22 mouse cellular contexts compared by ENCODE assay signal in the genomic region with DNA sequence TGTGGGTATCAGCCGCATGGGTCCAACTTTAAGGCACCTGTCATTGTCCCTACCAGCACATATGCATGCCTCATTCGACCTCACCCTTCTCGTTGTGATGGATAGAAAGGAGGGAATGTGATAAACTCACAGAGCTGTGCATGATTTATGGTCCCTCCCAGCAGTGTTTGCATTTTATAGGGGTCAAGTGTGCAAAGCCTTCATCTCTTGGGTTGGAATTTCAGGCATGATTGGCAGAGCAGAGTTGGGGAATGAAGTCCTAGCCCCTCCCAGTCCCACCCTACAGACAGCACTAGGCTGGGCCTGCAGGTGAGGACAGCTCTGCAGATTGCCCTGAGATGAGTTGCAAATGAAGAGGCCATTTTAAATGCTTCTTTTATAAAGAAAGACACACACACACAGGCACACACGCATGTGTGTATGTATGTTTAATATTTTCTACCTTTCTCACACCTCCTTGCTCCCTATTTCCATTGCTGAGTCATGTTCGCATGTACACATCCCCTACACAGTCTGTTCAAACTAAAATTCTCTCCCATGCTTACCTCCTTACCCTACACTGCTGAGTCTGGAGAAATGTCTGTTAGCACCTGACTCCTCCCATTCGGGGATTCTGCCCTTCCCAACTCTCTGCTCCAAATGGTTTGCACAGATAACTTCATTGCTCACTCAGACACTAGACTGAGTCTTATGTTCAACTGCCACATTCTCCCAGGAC.
DNase-seq lines count a peak whose midpoint lies in the region; ATAC-seq and TF ChIP-seq lines count a peak whose summit lies in the region.
"Had no signal": no experiment of that assay in that cellular context is flagged by ENCODE, and none has a peak within 500 bp of the region (broad histone marks: within the 10 kb centered on the region; RNA-seq: fewer than 3 reads in every experiment).

No protein-coding gene starts in this region.

- H3K36me3 ChIP-seq in intestine, embryonic 14.5 days (ENCODE audit: control insufficient read depth, insufficient read depth, low read length), result no peaks in the 10 kb centered on the region
- H3K36me3 ChIP-seq in intestine, postnatal 0 days (ENCODE audit: control insufficient read depth, insufficient read depth), result no peaks in the 10 kb centered on the region
- H3K36me3 ChIP-seq in midbrain, embryonic 12.5 days, result no peaks in the 10 kb centered on the region
- H3K36me3 ChIP-seq in midbrain, postnatal 0 days (ENCODE audit: insufficient read depth, low read length), result no peaks in the 10 kb centered on the region
- no peaks in the 10 kb centered on the region for H3K36me3 ChIP-seq in limb, embryonic 13.5 days
- no peaks in the 10 kb centered on the region for H3K36me3 ChIP-seq in embryonic facial prominence, embryonic 10.5 days (replicated peaks)
- H3K36me3 ChIP-seq: embryonic facial prominence, embryonic 13.5 days; hindbrain, embryonic 12.5 days had no signal

- TF ChIP-seq CTCF in intestine, postnatal 0 days (IDR thresholded peaks at IDR 0.05; ENCODE audit: low read depth), result no peak
- TF ChIP-seq CTCF in midbrain, postnatal 0 days (IDR thresholded peaks at IDR 0.05), result no peak

- ATAC-seq in intestine, embryonic 14.5 days (replicated peaks; ENCODE audit: low FRiP score, low TSS enrichment, low read depth), result peak; percentile 95
- ATAC-seq in intestine, postnatal 0 days, result no peak
- 0 out of 2 replicates have a peak, but pooled peaks have one; percentile 30 for ATAC-seq in midbrain, embryonic 12.5 days (ENCODE audit: low FRiP score, low read depth)
- ATAC-seq in midbrain, postnatal 0 days (ENCODE audit: low FRiP score), result no peak
- ATAC-seq in limb, embryonic 13.5 days (ENCODE audit: low FRiP score, low read depth), result peak; percentile 42; the same call in 1 of the 2 replicates
- ATAC-seq: forebrain, postnatal 0 days had no signal

- H3K9ac ChIP-seq in intestine, embryonic 14.5 days (ENCODE audit: low read length), result no peak overlapping the region
- no peak overlapping the region for H3K9ac ChIP-seq in intestine, postnatal 0 days (ENCODE audit: low read depth, low read length)
- H3K9ac ChIP-seq in midbrain, embryonic 12.5 days (replicated peaks), result no peak overlapping the region
- no peak overlapping the region for H3K9ac ChIP-seq in midbrain, postnatal 0 days (replicated peaks; ENCODE audit: low read length, poor library complexity, severe bottlenecking)
- no peak overlapping the region for H3K9ac ChIP-seq in limb, embryonic 13.5 days
- H3K9ac ChIP-seq: embryonic facial prominence, embryonic 13.5 days; forebrain, postnatal 0 days; hindbrain, embryonic 12.5 days had no signal

- no peaks in the 10 kb centered on the region for H3K9me3 ChIP-seq in intestine, embryonic 14.5 days (ENCODE audit: control insufficient read depth, low read length)
- no peaks in the 10 kb centered on the region for H3K9me3 ChIP-seq in intestine, postnatal 0 days (ENCODE audit: control insufficient read depth)
- no peaks in the 10 kb centered on the region for H3K9me3 ChIP-seq in midbrain, embryonic 12.5 days
- no peaks in the 10 kb centered on the region for H3K9me3 ChIP-seq in midbrain, postnatal 0 days (ENCODE audit: low read length)
- no peaks in the 10 kb centered on the region for H3K9me3 ChIP-seq in limb, embryonic 13.5 days
- no peaks in the 10 kb centered on the region for H3K9me3 ChIP-seq in embryonic facial prominence, embryonic 10.5 days
- H3K9me3 ChIP-seq: embryonic facial prominence, embryonic 13.5 days; hindbrain, embryonic 12.5 days had no signal

- 53% methylated on average over 6 of the region's 6 CpGs for WGBS in intestine, embryonic 14.5 days
- WGBS in intestine, postnatal 0 days, result 47% methylated on average over 6 of the region's 6 CpGs
- 86% methylated on average over 6 of the region's 6 CpGs for WGBS in midbrain, embryonic 12.5 days
- 84% methylated on average over 6 of the region's 6 CpGs for WGBS in midbrain, postnatal 0 days
- 49% methylated on average over 6 of the region's 6 CpGs for WGBS in limb, embryonic 13.5 days
- 80% methylated on average over 6 of the region's 6 CpGs for WGBS in embryonic facial prominence, embryonic 10.5 days

- intact Hi-C loops in left cerebral cortex, postnatal 14 days (cut with DNase I), result no loop called here

- H3K27ac ChIP-seq in intestine, embryonic 14.5 days (ENCODE audit: low read depth), result no peak overlapping the region
- no peak overlapping the region for H3K27ac ChIP-seq in intestine, postnatal 0 days (ENCODE audit: low read depth, low read length)
- no peak overlapping the region for H3K27ac ChIP-seq in midbrain, embryonic 12.5 days (replicated peaks)
- H3K27ac ChIP-seq in midbrain, postnatal 0 days (ENCODE audit: low read depth, low read length), result no peak overlapping the region
- H3K27ac ChIP-seq in limb, embryonic 13.5 days, result no peak overlapping the region; the same call in 1 of the 2 replicates
- no peak overlapping the region for H3K27ac ChIP-seq in embryonic facial prominence, embryonic 10.5 days (replicated peaks)
- H3K27ac ChIP-seq: embryonic facial prominence, embryonic 13.5 days; heart, adult 2 months; hindbrain, embryonic 12.5 days; left cerebral cortex, adult 2 months had no signal

- H3K4me3 ChIP-seq in intestine, embryonic 14.5 days (ENCODE audit: low read depth, low read length), result no peak overlapping the region
- no peak overlapping the region for H3K4me3 ChIP-seq in intestine, postnatal 0 days (ENCODE audit: low read depth, low read length)
- no peak overlapping the region for H3K4me3 ChIP-seq in midbrain, embryonic 12.5 days
- H3K4me3 ChIP-seq in midbrain, postnatal 0 days (ENCODE audit: low read depth, low read length), result no peak overlapping the region
- H3K4me3 ChIP-seq in limb, embryonic 13.5 days, result no peak overlapping the region
- no peak overlapping the region for H3K4me3 ChIP-seq in embryonic facial prominence, embryonic 10.5 days
- H3K4me3 ChIP-seq: embryonic facial prominence, embryonic 13.5 days; heart, adult 2 months; hindbrain, embryonic 12.5 days; left cerebral cortex, adult 2 months; megakaryocyte, embryonic 14.5 days had no signal

- DNase-seq in intestine, embryonic 14.5 days (ENCODE audit: low spot score), result no peak
- no peak for DNase-seq in midbrain, postnatal 0 days (ENCODE audit: low spot score)
- DNase-seq in hindlimb bud, embryonic 11.5 days (ENCODE audit: extremely low spot score, low read depth, low spot score), result peak; percentile 35
- no peak for DNase-seq in embryonic facial prominence, embryonic 10.5 days (ENCODE audit: low spot score)
- no peak for DNase-seq in left cerebral cortex, postnatal 14 days (ENCODE audit: low spot score in 2 of 2)
- DNase-seq: adrenal gland, adult 8-10 months; cerebellum, adult 11 months; cerebellum, postnatal 14 days; forebrain, postnatal 0 days; gastrocnemius, postnatal 10 days; heart, adult 2 months; kidney, adult 2 months; lung, postnatal 14 days; spleen, adult 18-20 months; thymus, postnatal 25 days had no signal

- no peaks in the 10 kb centered on the region for H3K27me3 ChIP-seq in intestine, embryonic 14.5 days (replicated peaks; ENCODE audit: control insufficient read depth, insufficient read depth, low read length)
- no peaks in the 10 kb centered on the region for H3K27me3 ChIP-seq in intestine, postnatal 0 days (replicated peaks; ENCODE audit: control insufficient read depth, insufficient read depth, low read length)
- H3K27me3 ChIP-seq in midbrain, embryonic 12.5 days, result no peaks in the 10 kb centered on the region; the same call in 1 of the 2 replicates
- no peaks in the 10 kb centered on the region for H3K27me3 ChIP-seq in midbrain, postnatal 0 days (ENCODE audit: insufficient read depth, low read length)
- H3K27me3 ChIP-seq in limb, embryonic 13.5 days, result peaks cover 46% of the 10 kb centered on the region
- H3K27me3 ChIP-seq in embryonic facial prominence, embryonic 10.5 days (replicated peaks; ENCODE audit: low read depth, poor library complexity, severe bottlenecking), result no peaks in the 10 kb centered on the region
- H3K27me3 ChIP-seq: embryonic facial prominence, embryonic 13.5 days; hindbrain, embryonic 12.5 days; megakaryocyte, embryonic 14.5 days had no signal

- H3K4me1 ChIP-seq in intestine, embryonic 14.5 days (replicated peaks; ENCODE audit: control insufficient read depth, insufficient read depth, low read length), result no peaks in the 10 kb centered on the region
- no peaks in the 10 kb centered on the region for H3K4me1 ChIP-seq in intestine, postnatal 0 days (replicated peaks; ENCODE audit: control insufficient read depth, insufficient read depth, low read length)
- no peaks in the 10 kb centered on the region for H3K4me1 ChIP-seq in midbrain, embryonic 12.5 days
- no peaks in the 10 kb centered on the region for H3K4me1 ChIP-seq in midbrain, postnatal 0 days (ENCODE audit: insufficient read depth, low read length)
- H3K4me1 ChIP-seq in limb, embryonic 13.5 days, result peaks cover 35% of the 10 kb centered on the region
- peaks cover 2% of the 10 kb centered on the region; the same call in 1 of the 2 replicates for H3K4me1 ChIP-seq in embryonic facial prominence, embryonic 10.5 days
- H3K4me1 ChIP-seq: hindbrain, embryonic 12.5 days; megakaryocyte, embryonic 14.5 days had no signal

- H3K4me2 ChIP-seq in intestine, embryonic 14.5 days (ENCODE audit: low read length), result no peak overlapping the region
- H3K4me2 ChIP-seq in intestine, postnatal 0 days (replicated peaks; ENCODE audit: low read depth), result no peak overlapping the region
- H3K4me2 ChIP-seq in midbrain, embryonic 12.5 days (replicated peaks), result no peak overlapping the region
- H3K4me2 ChIP-seq in midbrain, postnatal 0 days (ENCODE audit: low read depth, low read length, poor library complexity, severe bottlenecking), result no peak overlapping the region
- H3K4me2 ChIP-seq in limb, embryonic 13.5 days (replicated peaks), result no peak overlapping the region
- H3K4me2 ChIP-seq: embryonic facial prominence, embryonic 13.5 days; hindbrain, embryonic 12.5 days had no signal

Comparison
In these comparisons a context has a peak if more than half of its experiments do, and no peak if none do; other contexts are left out.
1. ATAC-seq: peak in intestine, embryonic 14.5 days (single experiment), midbrain, embryonic 12.5 days (single experiment) and limb, embryonic 13.5 days (single experiment); none in intestine, postnatal 0 days (single experiment) and midbrain, postnatal 0 days (single experiment).